In the genomic region with DNA sequence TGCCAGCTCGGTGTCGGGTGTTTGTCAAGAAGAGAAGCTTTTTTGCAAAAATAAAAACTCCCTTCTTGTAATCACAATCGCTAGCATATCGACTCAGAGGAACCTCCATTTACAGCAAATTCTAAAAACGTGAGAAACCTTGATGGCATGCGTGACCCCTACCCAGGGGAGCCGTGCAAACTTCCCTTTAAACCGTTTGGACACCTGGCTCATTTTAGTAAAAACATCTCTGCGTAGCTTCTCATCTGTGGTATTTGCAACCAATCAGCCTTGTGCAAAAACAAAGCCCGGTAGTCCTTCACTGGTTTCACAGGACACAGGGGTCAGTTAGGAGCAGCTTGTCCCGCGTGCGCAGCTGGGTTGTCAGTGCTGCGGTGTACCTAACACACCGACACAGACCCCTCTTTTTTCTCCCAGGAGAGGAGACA, we compare ENCODE assay signal across 8 mouse cellular contexts. TPM values are rescaled to one million over a fixed set of nuclear protein-coding genes. Genes with fewer than 3 reads are reported as not detected.
DNase-seq lines count a peak whose midpoint lies in the region; ATAC-seq and TF ChIP-seq lines count a peak whose summit lies in the region.

No protein-coding gene starts in this region.

- H3K9me3 ChIP-seq in embryonic facial prominence, embryonic 14.5 days (ENCODE audit: control insufficient read depth, low read length): no peaks in the 10 kb centered on the region
- H3K9me3 ChIP-seq in hindbrain, embryonic 15.5 days: no peaks in the 10 kb centered on the region
- H3K9me3 ChIP-seq in liver, embryonic 16.5 days (replicated peaks; ENCODE audit: control insufficient read depth, low read length): no peaks in the 10 kb centered on the region; the same call in 1 of the 2 replicates

- H3K4me2 ChIP-seq in embryonic facial prominence, embryonic 14.5 days (ENCODE audit: low read depth, low read length): peak overlapping the region; percentile 94
- H3K4me2 ChIP-seq in hindbrain, embryonic 15.5 days: peak overlapping the region; percentile 100
- peak overlapping the region; percentile 91 for H3K4me2 ChIP-seq in liver, embryonic 16.5 days (ENCODE audit: low read depth, low read length)

- peaks cover 12% of the 10 kb centered on the region for H3K4me1 ChIP-seq in embryonic facial prominence, embryonic 14.5 days (ENCODE audit: control insufficient read depth, insufficient read depth, low read length)
- H3K4me1 ChIP-seq in hindbrain, embryonic 15.5 days (replicated peaks): peaks cover 20% of the 10 kb centered on the region
- peaks cover 17% of the 10 kb centered on the region for H3K4me1 ChIP-seq in liver, embryonic 16.5 days (ENCODE audit: control insufficient read depth, low read depth, low read length)

- peaks cover 32% of the 10 kb centered on the region for H3K27me3 ChIP-seq in embryonic facial prominence, embryonic 14.5 days (replicated peaks; ENCODE audit: control insufficient read depth, insufficient read depth, low read length)
- peaks cover 36% of the 10 kb centered on the region for H3K27me3 ChIP-seq in hindbrain, embryonic 15.5 days
- H3K27me3 ChIP-seq in liver, embryonic 16.5 days (ENCODE audit: control insufficient read depth, insufficient read depth, low read depth, low read length): no peaks in the 10 kb centered on the region

- H3K27ac ChIP-seq in layer of hippocampus, adult 2 months: peak overlapping the region; percentile 81
- H3K27ac ChIP-seq in embryonic facial prominence, embryonic 14.5 days (replicated peaks; ENCODE audit: low read depth, low read length): no peak overlapping the region
- H3K27ac ChIP-seq in hindbrain, embryonic 15.5 days (replicated peaks): no peak overlapping the region
- H3K27ac ChIP-seq in liver, embryonic 16.5 days (ENCODE audit: low read length): peak overlapping the region; percentile 92

- no peak for DNase-seq in layer of hippocampus, adult 2 months (ENCODE audit: low spot score in 2 of 2)
- DNase-seq in layer of hippocampus, adult 18-20 months (ENCODE audit: low spot score in 2 of 2): no peak
- no peak for DNase-seq in embryonic facial prominence, embryonic 14.5 days (ENCODE audit: low spot score)
- DNase-seq in spleen, adult 18-20 months: peak; percentile 9 to 31
- no peak for DNase-seq in layer of hippocampus, postnatal 36 days

- no peak for TF ChIP-seq CTCF in layer of hippocampus, adult 2 months (conservative IDR thresholded peaks at IDR 0.05)

- H3K36me3 ChIP-seq in embryonic facial prominence, embryonic 14.5 days (ENCODE audit: control insufficient read depth, insufficient read depth, low read length): no peaks in the 10 kb centered on the region
- no peaks in the 10 kb centered on the region for H3K36me3 ChIP-seq in hindbrain, embryonic 15.5 days
- peaks cover 5% of the 10 kb centered on the region for H3K36me3 ChIP-seq in liver, embryonic 16.5 days (ENCODE audit: control insufficient read depth, insufficient read depth)

- under 1% methylated on average over 15 of the region's 15 CpGs for WGBS in embryonic facial prominence, embryonic 14.5 days
- 1% methylated on average over 15 of the region's 15 CpGs for WGBS in hindbrain, embryonic 15.5 days
- WGBS in liver, embryonic 16.5 days (ENCODE audit: insufficient replicate concordance): under 1% methylated on average over 15 of the region's 15 CpGs

- H3K9ac ChIP-seq in embryonic facial prominence, embryonic 14.5 days (ENCODE audit: low read depth, low read length): peak overlapping the region; percentile 64; the same call in 1 of the 2 replicates
- peak overlapping the region; percentile 40 for H3K9ac ChIP-seq in hindbrain, embryonic 15.5 days
- H3K9ac ChIP-seq in liver, embryonic 16.5 days (ENCODE audit: low read depth, low read length): peak overlapping the region; percentile 93

- ATAC-seq in embryonic facial prominence, embryonic 14.5 days (ENCODE audit: low read depth): no peak
- no peak for ATAC-seq in hindbrain, embryonic 15.5 days (ENCODE audit: low FRiP score, low read depth)
- ATAC-seq in liver, embryonic 16.5 days (ENCODE audit: low read depth): peak; percentile 10; the same call in 1 of the 2 replicates
- ATAC-seq in monocyte, adult 5-6 weeks (replicated peaks; ENCODE audit: insufficient number of reproducible peaks, low FRiP score, low TSS enrichment, poor library complexity, severe bottlenecking): no peak

- H3K4me3 ChIP-seq in layer of hippocampus, adult 2 months: peak overlapping the region; percentile 57
- H3K4me3 ChIP-seq in embryonic facial prominence, embryonic 14.5 days (ENCODE audit: low read depth, low read length): peak overlapping the region; percentile 53
- peak overlapping the region; percentile 56 for H3K4me3 ChIP-seq in hindbrain, embryonic 15.5 days
- H3K4me3 ChIP-seq in liver, embryonic 16.5 days (ENCODE audit: low read depth, low read length): peak overlapping the region; percentile 80

RNA-seq across cellular contexts. Expression of a gene that starts 1.5 kb away (rescaled TPM):
- total RNA-seq in layer of hippocampus, adult 2 months (2021): 1 to 10 TPM; 6.2 to 6.9 TPM
- 1 to 10 TPM; 8.7 to 8.9 TPM for total RNA-seq in layer of hippocampus, adult 18-20 months (2021)
- 4.2 and 5.6 TPM in 2 replicates for polyA plus RNA-seq in embryonic facial prominence, embryonic 14.5 days (2014; fragmentation: Nextera tagmentation; extraction: Ambion mirVana)
- polyA plus RNA-seq in hindbrain, embryonic 15.5 days (2015; fragmentation: Nextera tagmentation; extraction: Ambion mirVana): 2.9 and 3.9 TPM in 2 replicates
- polyA plus RNA-seq in liver, embryonic 16.5 days (2015; fragmentation: Nextera tagmentation; extraction: Ambion mirVana): 14.6 and 16.5 TPM in 2 replicates
- total RNA-seq in layer of hippocampus, postnatal 36 days (2021): 1 to 10 TPM; 6.6 to 7.7 TPM
- total RNA-seq in monocyte, adult 5-6 weeks (2017): 45.9 to 101 TPM (median 98.0 TPM) in 3 replicates

RNA-seq across cellular contexts. Expression of a gene that starts 10.7 kb away (rescaled TPM):
- 10 to 100 TPM in 1 of 2 experiments, 1 to 10 TPM in 1; 10.0 to 11.0 TPM for total RNA-seq in layer of hippocampus, adult 2 months (2021)
- 1 to 10 TPM; 8.8 to 9.3 TPM for total RNA-seq in layer of hippocampus, adult 18-20 months (2021)
- polyA plus RNA-seq in embryonic facial prominence, embryonic 14.5 days (2014; fragmentation: Nextera tagmentation; extraction: Ambion mirVana): 1.2 and 1.3 TPM in 2 replicates
- 0.68 and 0.71 TPM in 2 replicates for polyA plus RNA-seq in hindbrain, embryonic 15.5 days (2015; fragmentation: Nextera tagmentation; extraction: Ambion mirVana)
- 0.56 and 0.63 TPM in 2 replicates for polyA plus RNA-seq in liver, embryonic 16.5 days (2015; fragmentation: Nextera tagmentation; extraction: Ambion mirVana)
- 1 to 10 TPM; 7.8 to 7.9 TPM for total RNA-seq in layer of hippocampus, postnatal 36 days (2021)
- 26.1 to 44.3 TPM (median 26.9 TPM) in 3 replicates for total RNA-seq in monocyte, adult 5-6 weeks (2017)

RNA-seq across cellular contexts. Expression of a gene that starts 46.3 kb away (rescaled TPM):
- total RNA-seq in layer of hippocampus, adult 2 months (2021): 10 to 100 TPM; 77.9 to 83.1 TPM
- total RNA-seq in layer of hippocampus, adult 18-20 months (2021): 10 to 100 TPM; 81.4 to 83.4 TPM
- polyA plus RNA-seq in embryonic facial prominence, embryonic 14.5 days (2014; fragmentation: Nextera tagmentation; extraction: Ambion mirVana): 36.2 and 40.9 TPM in 2 replicates
- polyA plus RNA-seq in hindbrain, embryonic 15.5 days (2015; fragmentation: Nextera tagmentation; extraction: Ambion mirVana): 90.4 and 104 TPM in 2 replicates
- 13.1 and 15.4 TPM in 2 replicates for polyA plus RNA-seq in liver, embryonic 16.5 days (2015; fragmentation: Nextera tagmentation; extraction: Ambion mirVana)
- 10 to 100 TPM; 77.7 to 81.5 TPM for total RNA-seq in layer of hippocampus, postnatal 36 days (2021)
- total RNA-seq in monocyte, adult 5-6 weeks (2017): 41.8 to 59.6 TPM (median 48.1 TPM) in 3 replicates

Comparison
In these comparisons a context has a peak if more than half of its experiments do, and no peak if none do; other contexts are left out.
1. DNase-seq: peak in spleen, adult 18-20 months (2 of 2); none in layer of hippocampus, adult 2 months (0 of 2), layer of hippocampus, adult 18-20 months (0 of 2), embryonic facial prominence, embryonic 14.5 days (single experiment) and layer of hippocampus, postnatal 36 days (0 of 2).
2. H3K27ac ChIP-seq: peak in layer of hippocampus, adult 2 months (single experiment) and liver, embryonic 16.5 days (single experiment); none in embryonic facial prominence, embryonic 14.5 days (single experiment) and hindbrain, embryonic 15.5 days (single experiment).
3. H3K9ac ChIP-seq: peak in every context shown above with its lines; median percentile 93 in liver, embryonic 16.5 days; 64 in embryonic facial prominence, embryonic 14.5 days; 40 in hindbrain, embryonic 15.5 days.
4. Peak in every context shown above with its lines, with median percentiles within 50 percentile points of each other: H3K4me3 ChIP-seq and H3K4me2 ChIP-seq.